8 mouse cellular contexts compared by ENCODE assay signal in the genomic region with DNA sequence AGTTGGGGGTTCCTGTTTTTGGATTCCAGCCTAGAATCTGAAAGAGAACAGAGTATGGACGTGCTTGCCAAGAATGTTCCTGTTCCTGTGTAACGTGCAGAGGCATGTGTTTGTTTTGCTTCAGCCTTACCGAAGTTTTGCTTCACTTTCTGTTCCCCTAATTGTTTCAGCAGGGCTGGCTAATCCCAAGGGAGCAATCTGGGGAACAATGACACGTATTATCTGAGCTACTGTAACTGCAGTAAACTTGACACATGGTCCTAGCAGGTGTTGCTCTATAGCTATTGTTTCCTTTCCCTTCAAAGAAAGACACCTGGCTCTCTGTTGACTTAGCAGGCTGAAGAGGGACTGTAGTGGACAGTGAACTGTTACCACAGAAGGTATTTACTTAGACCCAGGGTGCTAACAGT. TPM values are rescaled to one million over a fixed set of nuclear protein-coding genes. Genes with fewer than 3 reads are reported as not detected.
DNase-seq lines count a peak whose midpoint lies in the region; ATAC-seq and TF ChIP-seq lines count a peak whose summit lies in the region.
"Had no signal": no experiment of that assay in that cellular context is flagged by ENCODE, and none has a peak within 500 bp of the region (broad histone marks: within the 10 kb centered on the region; RNA-seq: fewer than 3 reads in every experiment).

No protein-coding gene starts in this region.

- H3K27ac ChIP-seq in lung, embryonic 15.5 days = peak overlapping the region; percentile 71
- peak overlapping the region; percentile 12; the same call in 1 of the 2 replicates for H3K27ac ChIP-seq in heart, adult 2 months
- peak overlapping the region; percentile 25 for H3K27ac ChIP-seq in small intestine, adult 2 months (ENCODE audit: insufficient read depth, low read depth, low read length)
- no peak overlapping the region for H3K27ac ChIP-seq in forebrain, embryonic 15.5 days (replicated peaks)
- H3K27ac ChIP-seq: macrophage had no signal

- H3K4me3 ChIP-seq in lung, embryonic 15.5 days = no peak overlapping the region
- no peak overlapping the region for H3K4me3 ChIP-seq in heart, adult 2 months
- no peak overlapping the region for H3K4me3 ChIP-seq in small intestine, adult 2 months (ENCODE audit: low read depth, low read length)
- no peak overlapping the region for H3K4me3 ChIP-seq in forebrain, embryonic 15.5 days

- 0 out of 2 replicates have a peak, but pooled peaks have one; percentile 22 for TF ChIP-seq EP300 in heart, adult 2 months (IDR thresholded peaks at IDR 0.05; ENCODE audit: insufficient read depth, low read depth, low read length)

- peak; percentile 67; the same call in 1 of the 2 replicates for ATAC-seq in lung, embryonic 15.5 days (ENCODE audit: borderline replicate concordance, extremely low read depth, low FRiP score, low TSS enrichment)
- no peak for ATAC-seq in forebrain, embryonic 15.5 days (replicated peaks)

- intact Hi-C loops in heart, adult 2 months (cut with DNase I) = no loop called here

- TF ChIP-seq POLR2A in heart, adult 2 months (IDR thresholded peaks at IDR 0.05; ENCODE audit: insufficient read depth, low read depth, low read length) = no peak
- no peak for TF ChIP-seq POLR2A in small intestine, adult 2 months (IDR thresholded peaks at IDR 0.05; ENCODE audit: low read depth, low read length)

- TF ChIP-seq CTCF in heart, adult 2 months (IDR thresholded peaks at IDR 0.05) = no peak
- TF ChIP-seq CTCF in small intestine, adult 2 months (IDR thresholded peaks at IDR 0.05; ENCODE audit: extremely low read depth, insufficient read length, insufficient replicate concordance, low read depth, low read length) = no peak

- H3K4me1 ChIP-seq in lung, embryonic 15.5 days = peaks cover 14% of the 10 kb centered on the region
- peaks cover 7% of the 10 kb centered on the region for H3K4me1 ChIP-seq in heart, adult 2 months (ENCODE audit: control insufficient read depth, insufficient read depth, low read length)
- H3K4me1 ChIP-seq in small intestine, adult 2 months (ENCODE audit: control insufficient read depth, insufficient read depth, insufficient read length, low read length) = peaks cover 6% of the 10 kb centered on the region; the same call in 1 of the 2 replicates
- no peaks in the 10 kb centered on the region for H3K4me1 ChIP-seq in forebrain, embryonic 15.5 days

- H3K9ac ChIP-seq in lung, embryonic 15.5 days = no peak overlapping the region
- H3K9ac ChIP-seq in heart, adult 2 months (ENCODE audit: low read depth, low read length) = no peak overlapping the region
- no peak overlapping the region for H3K9ac ChIP-seq in forebrain, embryonic 15.5 days (replicated peaks)

- H3K9me3 ChIP-seq in lung, embryonic 15.5 days = no peaks in the 10 kb centered on the region
- H3K9me3 ChIP-seq in forebrain, embryonic 15.5 days = no peaks in the 10 kb centered on the region

- H3K36me3 ChIP-seq in lung, embryonic 15.5 days = no peaks in the 10 kb centered on the region
- H3K36me3 ChIP-seq in heart, adult 2 months (ENCODE audit: control insufficient read depth, insufficient read depth, low read length) = peaks cover 10% of the 10 kb centered on the region
- no peaks in the 10 kb centered on the region for H3K36me3 ChIP-seq in small intestine, adult 2 months (ENCODE audit: control insufficient read depth, insufficient read depth, low read length)
- no peaks in the 10 kb centered on the region for H3K36me3 ChIP-seq in forebrain, embryonic 15.5 days

- no peaks in the 10 kb centered on the region for H3K27me3 ChIP-seq in lung, embryonic 15.5 days
- H3K27me3 ChIP-seq in heart, adult 2 months (ENCODE audit: control insufficient read depth, insufficient read depth, low read length) = no peaks in the 10 kb centered on the region
- no peaks in the 10 kb centered on the region for H3K27me3 ChIP-seq in small intestine, adult 2 months (ENCODE audit: control insufficient read depth, insufficient read depth, low read length)
- no peaks in the 10 kb centered on the region for H3K27me3 ChIP-seq in forebrain, embryonic 15.5 days

- WGBS in lung, embryonic 15.5 days = 5% methylated on average over 4 of the region's 4 CpGs
- 15% methylated on average over 4 of the region's 4 CpGs for whole genome bisulfite sequencing in heart, adult 2 months
- 6% methylated on average over 4 of the region's 4 CpGs for WGBS in small intestine, adult 2 months
- 19% methylated on average over 4 of the region's 4 CpGs for WGBS in forebrain, embryonic 15.5 days

- no peak for DNase-seq in lung, postnatal 4 days
- DNase-seq in heart, adult 2 months = peak; percentile 50 to 74
- peak; percentile 33 for DNase-seq in kidney, adult 18-20 months
- DNase-seq in thymus, postnatal 14 days = no peak

- H3K79me2 ChIP-seq in heart, adult 2 months (replicated peaks; ENCODE audit: control insufficient read depth, insufficient read depth, low read length) = no peaks in the 10 kb centered on the region

- H3K4me2 ChIP-seq in lung, embryonic 15.5 days = no peak overlapping the region
- H3K4me2 ChIP-seq in forebrain, embryonic 15.5 days (replicated peaks) = no peak overlapping the region

RNA-seq across cellular contexts. Expression of gene Fam13a, which starts 25.3 kb away (rescaled TPM):
- 23.4 and 26.7 TPM in 2 replicates for polyA plus RNA-seq in lung, embryonic 15.5 days (2015; fragmentation: Nextera tagmentation; extraction: Ambion mirVana)
- total RNA-seq in heart, adult 2 months (2021) = 10 to 100 TPM; 16.4 to 26.5 TPM
- 5.1 and 6.6 TPM in 2 replicates for polyA plus RNA-seq in heart, adult 2 months (2012; rRNA removed)
- polyA plus RNA-seq in small intestine, adult 2 months (2012; rRNA removed) = 1.3 and 2.5 TPM in 2 replicates
- 8.3 and 9.0 TPM in 2 replicates for polyA plus RNA-seq in forebrain, embryonic 15.5 days (2015; fragmentation: Nextera tagmentation; extraction: Ambion mirVana)

Comparison
In these comparisons a context has a peak if more than half of its experiments do, and no peak if none do; other contexts are left out.
1. DNase-seq: peak in heart, adult 2 months (2 of 2) and kidney, adult 18-20 months (single experiment); none in lung, postnatal 4 days (0 of 2) and thymus, postnatal 14 days (single experiment).